Mouse (Mus musculus): ENCODE data around the gene Zfhx2.

DNA sequence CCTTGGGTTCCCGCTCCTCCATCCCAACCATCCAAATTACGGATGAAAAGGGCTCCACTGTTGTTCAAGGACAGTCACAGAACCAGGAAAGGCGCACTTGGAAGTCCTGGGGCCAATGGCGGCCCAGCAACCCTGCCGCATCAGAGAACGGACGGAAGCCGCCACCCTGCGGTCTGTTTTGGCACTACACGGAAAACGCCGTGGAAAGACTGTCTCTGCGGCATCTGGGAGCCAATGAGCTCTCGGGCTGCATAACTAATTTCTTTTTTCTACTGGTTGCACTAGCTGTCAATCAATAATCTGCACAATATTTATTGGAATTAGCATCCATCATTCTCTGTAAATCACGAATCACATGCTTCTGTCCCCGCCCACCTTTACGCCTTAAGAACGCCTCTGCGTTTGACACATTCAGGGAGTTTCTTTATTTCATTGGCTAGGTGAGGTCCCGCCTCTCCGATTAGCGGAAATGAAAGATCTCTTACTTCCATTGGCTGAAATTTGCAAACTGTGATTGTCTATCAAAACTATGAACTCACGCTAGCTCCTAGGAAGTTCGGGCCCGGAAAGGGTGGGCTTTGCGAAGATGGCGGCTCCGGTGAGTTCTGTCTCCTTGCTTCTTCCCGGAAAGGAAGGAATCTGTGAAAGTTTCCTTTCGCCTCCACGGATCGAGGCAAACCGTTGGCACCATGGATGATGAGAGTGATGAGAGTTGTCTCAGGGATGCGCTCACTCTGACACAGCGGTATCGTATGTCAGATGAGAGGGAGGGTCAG is 76.9 kb downstream of the Zfhx2 start, which contains the start of gene Ngdn:
- TF ChIP-seq POLR2A (IDR thresholded peaks at IDR 0.05; ENCODE audit: control insufficient read depth, low read depth, low read length) (peak; percentile 62), CTCF (IDR thresholded peaks at IDR 0.05; ENCODE audit: control insufficient read depth, insufficient read depth, insufficient replicate concordance, low read depth, low read length) (peak; percentile 82; the same call in 1 of the 2 replicates)
